Mouse (Mus musculus) stomach, postnatal 0 days (tissue): ENCODE measurements around the gene BC107364.
"Not testable (repeated sequence)": the region's sequence is repeated elsewhere in the genome, so short reads cannot be mapped to it uniquely, and the experiment has no call there.

Source experiments
- CTCF ChIP-seq: IDR thresholded peaks from 2 replicates; pipeline ENCODE4 v1.5.1; 2016; ENCODE audit warnings: antibody characterized with exemption, low read depth, mild to moderate bottlenecking, moderate library complexity
- EP300 ChIP-seq: optimal IDR thresholded peaks from 2 replicates; pipeline ENCODE3; 2016; ENCODE audit warnings: antibody characterized with exemption

DNA sequence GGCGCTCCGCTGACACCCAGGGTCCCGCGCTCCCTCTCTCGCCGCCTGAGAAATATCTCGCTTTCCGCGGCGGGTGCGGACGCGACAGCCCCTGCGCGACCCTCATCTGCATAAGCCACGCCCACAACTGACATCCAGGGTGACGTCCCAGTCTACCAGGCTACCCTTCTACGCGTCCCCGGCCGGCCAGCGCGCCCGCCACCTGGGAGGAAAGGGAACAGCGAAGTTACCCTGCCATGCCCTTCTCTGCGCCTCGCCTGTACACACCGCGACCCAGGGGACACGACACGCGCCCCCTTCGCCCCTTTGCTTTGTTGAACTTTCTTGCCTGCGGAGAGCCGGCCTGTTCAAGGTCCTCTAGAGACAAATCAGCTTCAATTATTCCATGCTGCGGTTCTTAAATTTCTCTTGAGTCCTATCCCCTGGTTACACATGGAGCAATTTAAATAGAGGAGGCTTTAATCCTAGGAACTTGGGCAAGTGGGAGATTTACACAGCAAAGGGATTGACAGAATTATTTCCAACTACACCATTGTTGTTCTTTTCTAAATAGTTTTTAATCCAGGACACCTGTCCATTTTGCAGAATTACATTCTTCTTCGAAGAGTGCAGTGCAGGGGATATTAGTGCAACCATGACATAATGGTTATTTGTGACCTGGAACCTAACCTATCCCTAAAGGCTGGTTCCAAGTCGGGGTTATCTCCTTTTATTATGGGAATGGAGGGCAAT lies 34.9 kb upstream of the BC107364 start:
- TF ChIP-seq CTCF, EP300: not testable (repeated sequence)
